Mouse (Mus musculus) heart, embryonic 14.5 days (tissue): Measurements from ENCODE around the gene Gpatch8. TPM values are rescaled to one million over a fixed set of nuclear protein-coding genes. Genes with fewer than 3 reads are reported as not detected.

Source experiments
- ATAC-seq: fragments of 200-750 bp; cut with Nextera tagmentation; 2 replicates; pipeline ENCODE4 v1.8.0; 2017; ENCODE audit warnings: low read depth, moderate TSS enrichment; ENCODE audit not compliant: insufficient number of reproducible peaks, insufficient read depth, low FRiP score
- H3K27ac ChIP-seq, 2 experiments: fragments of 200-500 bp in 1 of 2; fragments of 300-500 bp in 1 of 2; sonication (generic) in 1 of 2; replicated peaks in 1 of 2; 2 replicates each; pipeline ENCODE4 v1.5.1; 2012 to 2014; ENCODE audit warnings: low read depth in 2 of 2, low read length in 2 of 2, control low read depth in 1 of 2, mild to moderate bottlenecking in 1 of 2, mixed read lengths in 1 of 2; ENCODE audit not compliant: control insufficient read depth in 1 of 2, insufficient read depth in 1 of 2
- H3K27me3 ChIP-seq: fragments of 300-500 bp; sonication (generic); 2 replicates; pipeline ENCODE4 v1.6.1; 2014; ENCODE audit warnings: mild to moderate bottlenecking, low read length, control low read depth; ENCODE audit not compliant: control insufficient read depth, insufficient read depth
- H3K36me3 ChIP-seq: fragments of 300-500 bp; sonication (generic); 2 replicates; pipeline ENCODE4 v1.6.1; 2014; ENCODE audit warnings: mild to moderate bottlenecking, control low read depth, low read length, mixed read lengths; ENCODE audit not compliant: control insufficient read depth, insufficient read depth
- H3K4me1 ChIP-seq, 2 experiments: fragments of 200-500 bp in 1 of 2; fragments of 300-500 bp in 1 of 2; sonication (generic) in 1 of 2; 2 replicates each; pipeline ENCODE4 v1.6.1; 2012 to 2014; ENCODE audit warnings: low read length in 2 of 2, control low read depth in 1 of 2, mixed read lengths in 1 of 2; ENCODE audit not compliant: control insufficient read depth in 2 of 2, insufficient read depth in 2 of 2
- H3K4me2 ChIP-seq: fragments of 300-500 bp; sonication (generic); 2 replicates; pipeline ENCODE4 v1.6.1; 2014; ENCODE audit warnings: mild to moderate bottlenecking, low read length
- H3K4me3 ChIP-seq, 2 experiments: fragments of 200-500 bp in 1 of 2; fragments of 300-500 bp in 1 of 2; sonication (generic) in 1 of 2; 2 replicates each; pipeline ENCODE4 v1.5.1; 2012 to 2014; ENCODE audit warnings: low read length in 2 of 2, mild to moderate bottlenecking in 2 of 2, control low read depth in 1 of 2, low read depth in 1 of 2, moderate library complexity in 1 of 2; ENCODE audit not compliant: control insufficient read depth in 1 of 2, insufficient read depth in 1 of 2
- H3K9ac ChIP-seq: fragments of 300-500 bp; sonication (generic); 2 replicates; pipeline ENCODE4 v1.6.1; 2014; ENCODE audit warnings: mild to moderate bottlenecking, low read length
- H3K9me3 ChIP-seq: fragments of 300-500 bp; sonication (generic); 2 replicates; pipeline ENCODE4 v1.6.1; 2016; ENCODE audit warnings: low read length, control low read depth; ENCODE audit not compliant: control insufficient read depth
- WGBS: fragments of 180-500 bp; shearing (Covaris S2); extraction: QIAGEN DNeasy Blood & Tissue Kit; methylation state at CpG from one replicate; pipeline ENCODE4 v1.1.7; 2014; 5-methylcytosine and 5-hydroxymethylcytosine counted together
- polyA plus RNA-seq: library from polyadenylated mRNA; unstranded; fragments of >200 nt; fragmentation: Nextera tagmentation; extraction: Ambion mirVana; gene quantifications from 2 replicates; pipeline ENCODE4 v1.2.1, GENCODE M21; 2014

Gene Gpatch8
- polyA plus RNA-seq, 1 experiment from 2014 or later = 30.7 TPM

- Histone ChIP-seq H3K9ac (no peak overlapping the region), H3K36me3 (no peaks in the 10 kb centered on the region), H3K4me1 (peaks cover 27 to 29% of the 10 kb centered on the region in 2 experiments), H3K4me3 (no peak overlapping the region), H3K9me3 (no peaks in the 10 kb centered on the region), H3K4me2 (no peak overlapping the region), H3K27ac (no peak overlapping the region), H3K27me3 (no peaks in the 10 kb centered on the region)
- 90% methylated on average over 6 of the region's 6 CpGs for WGBS
- ATAC-seq = no peak
Observed at GRCm38 (mm10) chr11:102464901-102465300, 91.3 kb downstream of the Gpatch8 start.

GRCm38 (mm10) chr11:102461764-102462163, 94.4 kb downstream of the Gpatch8 start:
- WGBS = 76% methylated on average over 3 of the region's 3 CpGs
- no peak overlapping the region for H3K9ac ChIP-seq
- H3K4me1 ChIP-seq = peaks cover 14 to 18% of the 10 kb centered on the region in 2 experiments
- H3K4me2 ChIP-seq = no peak overlapping the region
- no peak overlapping the region for H3K27ac ChIP-seq
- no peaks in the 10 kb centered on the region for H3K36me3 ChIP-seq
- H3K27me3 ChIP-seq = no peaks in the 10 kb centered on the region
- ATAC-seq = no peak
- H3K4me3 ChIP-seq = no peak overlapping the region
- no peaks in the 10 kb centered on the region for H3K9me3 ChIP-seq

- WGBS = 47% methylated on average over 16 of the region's 16 CpGs
- H3K4me3 ChIP-seq = no peak overlapping the region
- no peaks in the 10 kb centered on the region for H3K27me3 ChIP-seq
Observed at GRCm38 (mm10) chr11:102460541-102460940, 95.7 kb downstream of the Gpatch8 start.

GRCm38 (mm10) chr11:102455740-102456396, 100.3 kb downstream of the Gpatch8 start:
- H3K4me1 ChIP-seq = peaks cover 9 to 24% of the 10 kb centered on the region in 2 experiments; a peak in 3 of 4 replicates
- H3K27me3 ChIP-seq = no peaks in the 10 kb centered on the region
- ATAC-seq = peak; percentile 89
- H3K4me3 ChIP-seq = peak overlapping the region; percentile 56 to 61
- no peaks in the 10 kb centered on the region for H3K36me3 ChIP-seq
- no peaks in the 10 kb centered on the region for H3K9me3 ChIP-seq
- H3K9ac ChIP-seq = peak overlapping the region; percentile 69
- H3K27ac ChIP-seq = peak overlapping the region; percentile 34 to 53; a peak in 1 of 4 replicates
- WGBS = under 1% methylated on average over 39 of the region's 40 CpGs
- peak overlapping the region; percentile 91 for H3K4me2 ChIP-seq

More at GRCm38 (mm10) chr11:102460541-102460940, 95.7 kb downstream of the Gpatch8 start:
- no peak overlapping the region for H3K9ac ChIP-seq
- H3K4me1 ChIP-seq = peaks cover 7 to 17% of the 10 kb centered on the region in 2 experiments; a peak in 3 of 4 replicates
- H3K9me3 ChIP-seq = no peaks in the 10 kb centered on the region
- no peaks in the 10 kb centered on the region for H3K36me3 ChIP-seq
- ATAC-seq = no peak
- H3K27ac ChIP-seq = no peak overlapping the region
- no peak overlapping the region for H3K4me2 ChIP-seq

- Histone ChIP-seq H3K4me3 (no peak overlapping the region), H3K36me3 (no peaks in the 10 kb centered on the region), H3K4me1 (peaks cover 21 to 34% of the 10 kb centered on the region in 2 experiments), H3K27ac (no peak overlapping the region), H3K27me3 (no peaks in the 10 kb centered on the region), H3K9me3 (no peaks in the 10 kb centered on the region), H3K4me2 (no peak overlapping the region), H3K9ac (no peak overlapping the region)
- no peak for ATAC-seq
- 25% methylated on average over 9 of the region's 10 CpGs for WGBS
Observed at GRCm38 (mm10) chr11:102453131-102453530, 103.1 kb downstream of the Gpatch8 start.

GRCm38 (mm10) chr11:102449043-102450008, 106.9 kb downstream of the Gpatch8 start:
- H3K27me3 ChIP-seq = no peaks in the 10 kb centered on the region
- no peak for ATAC-seq
- H3K9me3 ChIP-seq = no peaks in the 10 kb centered on the region
- H3K9ac ChIP-seq = no peak overlapping the region
- no peak overlapping the region for H3K4me3 ChIP-seq
- H3K27ac ChIP-seq = no peak overlapping the region
- H3K4me1 ChIP-seq = peaks cover 37 to 39% of the 10 kb centered on the region in 2 experiments
- H3K4me2 ChIP-seq = no peak overlapping the region
- WGBS = 35% methylated on average over 17 of the region's 17 CpGs
- H3K36me3 ChIP-seq = no peaks in the 10 kb centered on the region

GRCm38 (mm10) chr11:102448327-102448726, 107.9 kb downstream of the Gpatch8 start:
- Histone ChIP-seq H3K27me3 (no peaks in the 10 kb centered on the region), H3K9ac (no peak overlapping the region), H3K4me1 (peaks cover 45 to 49% of the 10 kb centered on the region in 2 experiments), H3K4me2 (peak overlapping the region; percentile 5; the same call in 1 of the 2 replicates), H3K36me3 (no peaks in the 10 kb centered on the region), H3K9me3 (no peaks in the 10 kb centered on the region), H3K27ac (no peak overlapping the region), H3K4me3 (no peak overlapping the region)
- 13% methylated on average over 8 of the region's 8 CpGs for WGBS
- ATAC-seq = no peak
